Mouse (Mus musculus) midbrain, postnatal 0 days (tissue): ENCODE data around the gene Lrmda. TPM values are rescaled to one million over a fixed set of nuclear protein-coding genes. Genes with fewer than 3 reads are reported as not detected.

Experiments used
- ATAC-seq: fragments of 200-750 bp; cut with Nextera tagmentation; 2 replicates; pipeline ENCODE4 v1.8.0; 2017; ENCODE audit warnings: moderate number of reproducible peaks, mild to moderate bottlenecking, moderate TSS enrichment, moderate library complexity; ENCODE audit not compliant: low FRiP score
- DNase-seq: peaks from one replicate; pipeline ENCODE4 v3.0.0-alpha.2; 2015; ENCODE audit warnings: low spot score
- H3K27ac ChIP-seq: fragments of 300-500 bp; sonication (generic); 2 replicates; pipeline ENCODE4 v1.5.1; 2014; ENCODE audit warnings: low read depth, mild to moderate bottlenecking, low read length, mixed read lengths
- H3K27me3 ChIP-seq: fragments of 300-500 bp; sonication (generic); 2 replicates; pipeline ENCODE4 v1.6.1; 2014; ENCODE audit warnings: low read length, control low read depth, mixed read lengths; ENCODE audit not compliant: insufficient read depth
- H3K36me3 ChIP-seq: fragments of 300-500 bp; sonication (generic); 2 replicates; pipeline ENCODE4 v1.6.1; 2014; ENCODE audit warnings: low read length, control low read depth, mixed read lengths; ENCODE audit not compliant: insufficient read depth
- H3K4me1 ChIP-seq: fragments of 300-500 bp; sonication (generic); 2 replicates; pipeline ENCODE4 v1.6.1; 2014; ENCODE audit warnings: mild to moderate bottlenecking, control low read depth, antibody characterized with exemption, low read length, mixed read lengths; ENCODE audit not compliant: insufficient read depth
- H3K4me2 ChIP-seq: fragments of 300-500 bp; sonication (generic); 2 replicates; pipeline ENCODE4 v1.6.1; 2014; ENCODE audit warnings: low read depth, mild to moderate bottlenecking, low read length, mixed read lengths; ENCODE audit not compliant: poor library complexity, severe bottlenecking
- H3K4me3 ChIP-seq: fragments of 300-500 bp; sonication (generic); 2 replicates; pipeline ENCODE4 v1.5.1; 2014; ENCODE audit warnings: low read depth, mild to moderate bottlenecking, low read length, moderate library complexity
- H3K9ac ChIP-seq: fragments of 300-500 bp; sonication (generic); replicated peaks from 2 replicates; pipeline ENCODE4 v1.6.1; 2014; ENCODE audit warnings: mild to moderate bottlenecking, low read length, moderate library complexity, mixed read lengths; ENCODE audit not compliant: poor library complexity, severe bottlenecking
- H3K9me3 ChIP-seq: fragments of 300-500 bp; sonication (generic); 2 replicates; pipeline ENCODE4 v1.6.1; 2016; ENCODE audit warnings: low read length, control low read depth
- CTCF ChIP-seq: IDR thresholded peaks from 2 replicates; pipeline ENCODE4 v1.5.1; 2016; ENCODE audit warnings: antibody characterized with exemption, mild to moderate bottlenecking
- WGBS: fragments of 180-500 bp; shearing (Covaris S2); extraction: QIAGEN DNeasy Blood & Tissue Kit; methylation state at CpG from one replicate; pipeline ENCODE4 v1.1.7; 2014; 5-methylcytosine and 5-hydroxymethylcytosine counted together
- polyA plus RNA-seq: library from polyadenylated mRNA; unstranded; fragments of >200 nt; fragmentation: Nextera tagmentation; extraction: Ambion mirVana; gene quantifications from 2 replicates; pipeline ENCODE4 v1.2.1, GENCODE M21; 2015
- total RNA-seq: library from RNA; depleted of rRNA; stranded (reverse); fragments of >200 nt; gene quantifications from 2 replicates; pipeline ENCODE4 v1.2.3, GENCODE M21; 2014

Gene Lrmda
- total and polyA plus RNA-seq, 2 experiments from 2014 or later: 0.35 TPM; not detected in 1

DNA sequence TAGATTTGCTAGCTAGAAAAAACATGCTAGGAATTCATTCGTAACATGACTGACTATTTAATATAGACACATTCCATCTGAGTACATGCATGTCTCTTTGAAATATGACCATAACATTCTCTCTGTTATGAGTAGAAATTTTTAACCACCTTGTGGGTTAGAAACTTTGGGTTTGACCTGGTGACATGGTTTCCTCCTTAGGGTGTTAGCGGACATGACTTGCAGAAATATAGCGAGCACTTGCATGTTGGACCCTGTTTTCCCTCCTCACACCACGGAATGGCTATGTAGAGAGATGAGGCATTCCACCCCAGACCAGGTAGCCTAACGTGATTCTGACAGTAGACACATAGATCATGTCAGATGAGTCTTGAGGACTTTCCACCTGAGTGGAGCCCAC is 735.1 kb downstream of the Lrmda start:
- 88% methylated on average over 5 of the region's 5 CpGs for WGBS
- Histone ChIP-seq H3K36me3 (no peaks in the 10 kb centered on the region), H3K9ac (no peak overlapping the region), H3K9me3 (no peaks in the 10 kb centered on the region), H3K4me3 (no peak overlapping the region), H3K4me2 (no peak overlapping the region), H3K4me1 (no peaks in the 10 kb centered on the region), H3K27me3 (no peaks in the 10 kb centered on the region), H3K27ac (no peak overlapping the region)
- DNase-seq: no peak
- no peak for TF ChIP-seq CTCF
- ATAC-seq: no peak

DNA sequence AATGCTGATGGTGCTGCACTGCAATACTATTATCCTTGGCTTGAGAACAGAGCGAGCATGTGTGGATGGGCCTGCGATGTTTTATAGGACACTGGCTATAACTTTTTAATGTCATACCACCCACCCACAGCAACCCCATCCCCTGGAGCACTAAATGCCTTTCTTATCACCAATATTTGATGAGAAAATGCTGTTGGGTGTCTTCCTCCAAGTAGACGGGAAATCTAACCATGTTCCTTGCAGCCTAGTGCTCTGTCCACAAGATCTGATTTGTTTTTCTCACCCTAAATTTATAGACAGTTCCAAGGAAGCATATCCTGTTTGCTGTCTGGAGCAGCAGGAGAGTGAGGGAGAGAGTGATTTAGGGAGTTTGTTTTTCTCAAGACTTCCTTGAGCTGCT is 738.0 kb downstream of the Lrmda start:
- no peak for ATAC-seq
- TF ChIP-seq CTCF: no peak
- no peaks in the 10 kb centered on the region for H3K9me3 ChIP-seq

DNA sequence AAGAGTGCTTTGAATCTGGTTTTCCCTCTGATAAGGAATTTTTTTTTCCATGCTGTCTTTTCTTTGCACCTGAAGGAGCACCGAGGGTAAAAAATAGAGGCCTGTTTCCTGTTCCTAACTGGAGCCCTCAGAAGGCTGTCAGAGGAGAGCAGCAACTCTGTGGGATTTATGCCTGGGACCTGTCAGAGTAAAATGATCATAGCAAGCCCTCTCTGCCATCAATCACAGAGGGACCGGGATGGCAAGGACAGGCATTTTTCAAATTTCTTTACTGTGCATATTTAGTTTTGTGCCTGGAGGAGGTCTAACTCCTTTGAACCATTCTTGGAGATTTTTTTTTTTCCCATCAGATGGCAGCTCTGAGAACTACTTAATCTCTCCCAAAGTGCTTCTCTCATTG is 739.7 kb downstream of the Lrmda start:
- no peaks in the 10 kb centered on the region for H3K4me1 ChIP-seq
- TF ChIP-seq CTCF: no peak
- 38% methylated on average over 2 of the region's 2 CpGs for WGBS
- H3K27ac ChIP-seq: no peak overlapping the region
- H3K9ac ChIP-seq: no peak overlapping the region
- H3K36me3 ChIP-seq: no peaks in the 10 kb centered on the region
- H3K27me3 ChIP-seq: no peaks in the 10 kb centered on the region
- H3K4me2 ChIP-seq: no peak overlapping the region
- H3K9me3 ChIP-seq: no peaks in the 10 kb centered on the region
- ATAC-seq: no peak
- DNase-seq: no peak
- H3K4me3 ChIP-seq: no peak overlapping the region

More for the DNA sequence above, 738.0 kb downstream of the Lrmda start:
- 96% methylated on average over 3 of the region's 3 CpGs for WGBS
- no peaks in the 10 kb centered on the region for H3K4me1 ChIP-seq
- DNase-seq: no peak
- H3K27me3 ChIP-seq: no peaks in the 10 kb centered on the region
- no peak overlapping the region for H3K9ac ChIP-seq
- H3K27ac ChIP-seq: no peak overlapping the region
- no peak overlapping the region for H3K4me3 ChIP-seq
- H3K4me2 ChIP-seq: no peak overlapping the region
- no peaks in the 10 kb centered on the region for H3K36me3 ChIP-seq

DNA sequence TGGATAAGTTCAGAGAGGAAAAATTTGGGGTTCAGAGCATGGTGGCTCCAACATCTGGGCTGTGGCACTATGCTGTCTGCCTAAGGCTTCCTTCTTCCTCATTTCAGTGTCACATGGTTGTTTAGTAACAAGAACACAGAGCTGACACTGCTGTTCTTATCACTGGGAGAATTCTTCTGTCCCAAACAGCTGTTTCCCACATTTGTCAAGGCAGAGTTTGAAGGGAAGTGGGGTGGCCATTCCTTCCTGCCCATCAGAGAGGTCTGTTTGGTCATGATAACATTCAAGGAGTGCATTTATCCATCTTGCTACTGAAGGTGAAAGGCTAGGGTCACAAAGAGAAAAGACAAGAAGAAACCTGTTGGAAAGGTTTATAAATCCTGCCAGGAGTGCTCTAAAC is 740.2 kb downstream of the Lrmda start:
- no peak overlapping the region for H3K9ac ChIP-seq
- no peak overlapping the region for H3K27ac ChIP-seq
- ATAC-seq: no peak
- no peaks in the 10 kb centered on the region for H3K36me3 ChIP-seq
- no peak for DNase-seq
- no peaks in the 10 kb centered on the region for H3K9me3 ChIP-seq
- no peaks in the 10 kb centered on the region for H3K4me1 ChIP-seq
- no peak overlapping the region for H3K4me2 ChIP-seq
- no peaks in the 10 kb centered on the region for H3K27me3 ChIP-seq
- no peak overlapping the region for H3K4me3 ChIP-seq
- no peak for TF ChIP-seq CTCF

DNA sequence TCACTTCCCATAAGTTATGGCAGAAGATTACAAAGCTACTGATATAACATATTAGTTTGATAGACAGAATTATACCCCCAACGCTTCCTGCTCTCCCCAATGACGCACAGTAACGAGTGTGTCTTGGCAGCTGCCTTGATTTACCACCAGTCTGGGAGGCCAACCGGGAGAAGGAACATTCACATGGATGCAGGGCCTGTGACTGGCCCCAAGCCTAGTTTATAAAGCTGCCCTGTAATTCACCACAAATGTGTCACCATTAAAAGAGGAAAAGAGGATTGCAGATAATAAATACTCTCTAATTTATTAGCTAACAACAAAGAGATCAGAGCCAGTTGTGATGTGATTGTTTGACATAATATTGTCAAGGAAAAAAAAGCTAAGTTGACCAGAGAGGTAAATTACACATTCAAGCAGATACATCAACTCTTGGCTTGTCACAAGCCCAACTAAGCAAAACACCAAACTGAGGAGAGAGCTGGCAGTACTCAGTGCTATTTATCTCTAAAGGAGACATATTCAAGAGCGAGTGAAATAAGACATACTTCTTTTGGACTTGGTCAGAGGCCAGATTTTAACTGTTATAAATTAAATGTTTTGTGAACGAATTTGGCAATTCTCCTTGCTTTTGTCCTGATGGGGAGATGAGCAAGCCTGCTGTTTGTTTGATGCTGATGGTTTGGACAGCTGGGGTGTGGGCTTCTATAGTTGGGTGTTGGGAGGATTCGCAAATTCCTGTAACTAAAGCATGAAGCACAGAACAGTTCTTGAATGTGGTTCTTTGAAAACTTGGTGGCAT is 740.9 kb downstream of the Lrmda start:
- no peaks in the 10 kb centered on the region for H3K36me3 ChIP-seq
- no peaks in the 10 kb centered on the region for H3K9me3 ChIP-seq
- TF ChIP-seq CTCF: no peak
- no peak overlapping the region for H3K4me2 ChIP-seq
- H3K9ac ChIP-seq: no peak overlapping the region
- H3K4me1 ChIP-seq: no peaks in the 10 kb centered on the region
- no peak overlapping the region for H3K4me3 ChIP-seq
- DNase-seq: no peak
- H3K27ac ChIP-seq: no peak overlapping the region
- no peaks in the 10 kb centered on the region for H3K27me3 ChIP-seq
- WGBS: 76% methylated on average over 7 of the region's 7 CpGs
- ATAC-seq: no peak

DNA sequence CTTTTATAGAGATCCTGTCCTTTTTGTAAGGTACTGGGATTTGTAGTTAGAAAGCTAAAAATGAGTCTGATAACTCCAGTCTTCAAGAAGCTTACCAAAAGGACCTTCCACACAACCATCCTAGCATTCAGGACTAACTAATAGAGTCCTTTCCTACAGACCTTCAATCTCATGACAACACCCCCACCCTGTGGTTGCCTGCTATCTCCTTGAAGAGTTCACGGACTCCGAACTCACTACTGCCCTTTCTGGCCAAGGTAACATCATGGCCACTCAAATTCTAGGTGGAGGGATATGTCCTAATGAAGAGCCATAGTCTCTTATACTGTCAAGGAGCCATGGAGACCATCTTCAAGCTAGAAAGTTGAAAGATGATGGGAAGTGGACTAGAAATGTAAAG is 762.2 kb downstream of the Lrmda start:
- Histone ChIP-seq H3K36me3 (no peaks in the 10 kb centered on the region), H3K4me2 (no peak overlapping the region), H3K9ac (no peak overlapping the region), H3K4me1 (no peaks in the 10 kb centered on the region), H3K27me3 (no peaks in the 10 kb centered on the region), H3K9me3 (no peaks in the 10 kb centered on the region), H3K27ac (no peak overlapping the region), H3K4me3 (no peak overlapping the region)
- TF ChIP-seq CTCF: peak; percentile 44
- ATAC-seq (no peak), DNase-seq (no peak)
- WGBS: 87% methylated on average over 2 of the region's 2 CpGs
